Mouse (Mus musculus): ENCODE measurements around the gene Akap8l.

DNA sequence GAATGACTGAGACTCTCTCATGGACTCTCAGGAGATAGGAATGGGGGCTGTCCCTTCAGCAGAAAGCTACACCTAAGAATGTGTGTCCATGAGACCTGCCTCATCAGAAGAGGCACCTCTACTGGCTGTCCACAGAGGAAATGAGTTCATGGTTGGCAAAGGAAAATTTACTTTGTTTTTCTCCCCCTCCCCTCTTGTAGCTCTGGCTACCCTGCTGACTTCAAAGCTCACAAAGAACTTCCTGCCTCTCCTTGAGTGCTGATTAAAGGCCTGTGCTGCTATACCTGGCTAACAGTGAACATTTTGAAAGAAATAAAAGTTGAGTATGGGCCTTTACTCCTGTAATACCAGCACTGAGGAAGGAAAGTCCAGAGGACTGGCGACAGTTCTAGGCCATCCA, 9.3 kb downstream of the Akap8l start:
- TF ChIP-seq CTCF (IDR thresholded peaks at IDR 0.05; ENCODE audit: borderline replicate concordance, extremely low read depth, insufficient read depth, insufficient read length) (no peak), POLR2A (IDR thresholded peaks at IDR 0.05; ENCODE audit: borderline replicate concordance, extremely low read depth, insufficient read depth, insufficient read length, poor library complexity, severe bottlenecking) (no peak)
